Mouse (Mus musculus): ENCODE measurements around the gene Usp6nl. TPM values are rescaled to one million over a fixed set of nuclear protein-coding genes. Genes with fewer than 3 reads are reported as not detected.

Gene Usp6nl
- total RNA-seq, 1 experiment, result 9.1 TPM

DNA sequence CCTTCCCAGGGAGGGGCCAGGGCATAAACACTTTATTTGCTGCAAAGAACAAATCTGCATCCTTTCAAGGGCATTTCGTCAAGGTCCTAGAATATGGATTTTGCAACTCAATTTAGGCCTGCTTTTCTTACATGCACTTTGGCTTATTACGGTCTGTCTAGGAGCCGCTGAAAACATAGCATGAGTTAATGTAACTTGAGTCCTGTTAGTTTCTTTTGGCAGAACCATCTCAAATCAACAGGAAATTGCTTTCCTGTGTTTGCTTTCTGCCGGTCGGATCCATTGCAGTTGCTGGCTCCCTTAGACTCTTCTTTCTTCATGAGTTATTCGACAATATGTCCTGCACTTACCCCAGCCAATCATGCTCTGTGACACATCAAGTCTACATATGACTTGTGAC, 143.9 kb downstream of the Usp6nl start:
- Histone ChIP-seq H3K27ac (ENCODE audit: insufficient read depth, low read depth, low read length, poor library complexity, severe bottlenecking) (no peak overlapping the region), H3K9ac (ENCODE audit: insufficient read depth, low read depth, low read length, poor library complexity, severe bottlenecking) (no peak overlapping the region), H3K9me3 (ENCODE audit: control insufficient read depth, insufficient read depth, low read depth, low read length) (no peaks in the 10 kb centered on the region), H3K36me3 (ENCODE audit: control insufficient read depth, insufficient read depth, low read length, poor library complexity, severe bottlenecking) (no peaks in the 10 kb centered on the region), H3K4me1 (ENCODE audit: control insufficient read depth in 2 of 2, insufficient read depth in 2 of 2, low read length in 2 of 2, poor library complexity in 1 of 2) (no peaks in the 10 kb centered on the region), H3K4me3 (ENCODE audit: insufficient read depth in 1 of 2, low read depth in 1 of 2, low read length in 2 of 2, poor library complexity in 1 of 2, severe bottlenecking in 1 of 2) (no peak overlapping the region)
- no peak for DNase-seq (ENCODE audit: low read depth, low spot score)
- in situ Hi-C loops (cut with MboI; ENCODE audit: low sequenced_read_pairs in 2 of 2, unreplicated experiment in 2 of 2), result no loop called here
- TF ChIP-seq CHD2 (IDR thresholded peaks at IDR 0.05; ENCODE audit: low read depth, low read length), result no peak
- no peak for TF ChIP-seq ZC3H11A (IDR thresholded peaks at IDR 0.05; ENCODE audit: borderline replicate concordance, low read depth, low read length)
- TF ChIP-seq ZNF384 (IDR thresholded peaks at IDR 0.05; ENCODE audit: low read depth, low read length), result no peak
- TF ChIP-seq MAFK (IDR thresholded peaks at IDR 0.05; ENCODE audit: insufficient read depth, low read depth, low read length), result no peak
- no peak for TF ChIP-seq HCFC1 (IDR thresholded peaks at IDR 0.05; ENCODE audit: borderline replicate concordance, insufficient read depth, low read length)

- no peak for DNase-seq (ENCODE audit: low read depth, low spot score)
- no peaks in the 10 kb centered on the region for H3K4me1 ChIP-seq (ENCODE audit: control insufficient read depth in 2 of 2, insufficient read depth in 2 of 2, low read length in 2 of 2, poor library complexity in 1 of 2)
- H3K9ac ChIP-seq (ENCODE audit: insufficient read depth, low read depth, low read length, poor library complexity, severe bottlenecking), result no peak overlapping the region
- TF ChIP-seq MAFK (IDR thresholded peaks at IDR 0.05; ENCODE audit: insufficient read depth, low read depth, low read length), result no peak
- no peak for TF ChIP-seq HCFC1 (IDR thresholded peaks at IDR 0.05; ENCODE audit: borderline replicate concordance, insufficient read depth, low read length)
- TF ChIP-seq ZC3H11A (IDR thresholded peaks at IDR 0.05; ENCODE audit: borderline replicate concordance, low read depth, low read length), result no peak
- no peak for TF ChIP-seq CHD2 (IDR thresholded peaks at IDR 0.05; ENCODE audit: low read depth, low read length)
- TF ChIP-seq ZNF384 (IDR thresholded peaks at IDR 0.05; ENCODE audit: low read depth, low read length), result no peak
- H3K27ac ChIP-seq (ENCODE audit: insufficient read depth, low read depth, low read length, poor library complexity, severe bottlenecking), result no peak overlapping the region
- no peak overlapping the region for H3K4me3 ChIP-seq (ENCODE audit: insufficient read depth in 1 of 2, low read depth in 1 of 2, low read length in 2 of 2, poor library complexity in 1 of 2, severe bottlenecking in 1 of 2)
- no peaks in the 10 kb centered on the region for H3K36me3 ChIP-seq (ENCODE audit: control insufficient read depth, insufficient read depth, low read length, poor library complexity, severe bottlenecking)
- in situ Hi-C loops (cut with MboI; ENCODE audit: low sequenced_read_pairs in 2 of 2, unreplicated experiment in 2 of 2), result no loop called here
- H3K9me3 ChIP-seq (ENCODE audit: control insufficient read depth, insufficient read depth, low read depth, low read length), result no peaks in the 10 kb centered on the region
These were observed 144.9 kb downstream of the Usp6nl start for GRCm38 (mm10) chr2:6467318-6467717.

GRCm38 (mm10) chr2:6469164-6469563, 146.7 kb downstream of the Usp6nl start:
- DNase-seq (ENCODE audit: low read depth, low spot score), result peak; percentile 81
- Histone ChIP-seq H3K9ac (ENCODE audit: insufficient read depth, low read depth, low read length, poor library complexity, severe bottlenecking) (no peak overlapping the region), H3K4me3 (ENCODE audit: insufficient read depth in 1 of 2, low read depth in 1 of 2, low read length in 2 of 2, poor library complexity in 1 of 2, severe bottlenecking in 1 of 2) (no peak overlapping the region), H3K4me1 (ENCODE audit: control insufficient read depth in 2 of 2, insufficient read depth in 2 of 2, low read length in 2 of 2, poor library complexity in 1 of 2) (no peaks in the 10 kb centered on the region), H3K27ac (ENCODE audit: insufficient read depth, low read depth, low read length, poor library complexity, severe bottlenecking) (no peak overlapping the region), H3K36me3 (ENCODE audit: control insufficient read depth, insufficient read depth, low read length, poor library complexity, severe bottlenecking) (no peaks in the 10 kb centered on the region), H3K9me3 (ENCODE audit: control insufficient read depth, insufficient read depth, low read depth, low read length) (no peaks in the 10 kb centered on the region)
- in situ Hi-C loops (cut with MboI; ENCODE audit: low sequenced_read_pairs in 2 of 2, unreplicated experiment in 2 of 2), result no loop called here
- TF ChIP-seq ZNF384 (IDR thresholded peaks at IDR 0.05; ENCODE audit: low read depth, low read length) (no peak), HCFC1 (IDR thresholded peaks at IDR 0.05; ENCODE audit: borderline replicate concordance, insufficient read depth, low read length) (no peak), CHD2 (IDR thresholded peaks at IDR 0.05; ENCODE audit: low read depth, low read length) (no peak), MAFK (IDR thresholded peaks at IDR 0.05; ENCODE audit: insufficient read depth, low read depth, low read length) (no peak), ZC3H11A (IDR thresholded peaks at IDR 0.05; ENCODE audit: borderline replicate concordance, low read depth, low read length) (no peak; the same call in 1 of the 2 replicates)

- no peak for DNase-seq (ENCODE audit: low read depth, low spot score)
- in situ Hi-C loops (cut with MboI; ENCODE audit: low sequenced_read_pairs in 2 of 2, unreplicated experiment in 2 of 2), result no loop called here
- H3K9me3 ChIP-seq (ENCODE audit: control insufficient read depth, insufficient read depth, low read depth, low read length), result no peaks in the 10 kb centered on the region
- no peak overlapping the region for H3K9ac ChIP-seq (ENCODE audit: insufficient read depth, low read depth, low read length, poor library complexity, severe bottlenecking)
- H3K4me3 ChIP-seq (ENCODE audit: insufficient read depth in 1 of 2, low read depth in 1 of 2, low read length in 2 of 2, poor library complexity in 1 of 2, severe bottlenecking in 1 of 2), result no peak overlapping the region
- no peak for TF ChIP-seq ZNF384 (IDR thresholded peaks at IDR 0.05; ENCODE audit: low read depth, low read length)
- TF ChIP-seq MAFK (IDR thresholded peaks at IDR 0.05; ENCODE audit: insufficient read depth, low read depth, low read length), result no peak
- TF ChIP-seq CHD2 (IDR thresholded peaks at IDR 0.05; ENCODE audit: low read depth, low read length), result no peak
- no peak for TF ChIP-seq HCFC1 (IDR thresholded peaks at IDR 0.05; ENCODE audit: borderline replicate concordance, insufficient read depth, low read length)
- no peak for TF ChIP-seq ZC3H11A (IDR thresholded peaks at IDR 0.05; ENCODE audit: borderline replicate concordance, low read depth, low read length)
- no peaks in the 10 kb centered on the region for H3K36me3 ChIP-seq (ENCODE audit: control insufficient read depth, insufficient read depth, low read length, poor library complexity, severe bottlenecking)
- H3K4me1 ChIP-seq (ENCODE audit: control insufficient read depth in 2 of 2, insufficient read depth in 2 of 2, low read length in 2 of 2, poor library complexity in 1 of 2), result no peaks in the 10 kb centered on the region
- H3K27ac ChIP-seq (ENCODE audit: insufficient read depth, low read depth, low read length, poor library complexity, severe bottlenecking), result no peak overlapping the region
These were observed 148.7 kb downstream of the Usp6nl start for GRCm38 (mm10) chr2:6471110-6471611.

GRCm38 (mm10) chr2:6473829-6474228, 151.4 kb downstream of the Usp6nl start:
- TF ChIP-seq ZNF384 (IDR thresholded peaks at IDR 0.05; ENCODE audit: low read depth, low read length) (no peak), CHD2 (IDR thresholded peaks at IDR 0.05; ENCODE audit: low read depth, low read length) (no peak), ZC3H11A (IDR thresholded peaks at IDR 0.05; ENCODE audit: borderline replicate concordance, low read depth, low read length) (no peak), MAFK (IDR thresholded peaks at IDR 0.05; ENCODE audit: insufficient read depth, low read depth, low read length) (no peak), HCFC1 (IDR thresholded peaks at IDR 0.05; ENCODE audit: borderline replicate concordance, insufficient read depth, low read length) (no peak)
- no peak overlapping the region for H3K9ac ChIP-seq (ENCODE audit: insufficient read depth, low read depth, low read length, poor library complexity, severe bottlenecking)
- H3K4me1 ChIP-seq (ENCODE audit: control insufficient read depth in 2 of 2, insufficient read depth in 2 of 2, low read length in 2 of 2, poor library complexity in 1 of 2), result no peaks in the 10 kb centered on the region
- no peak overlapping the region for H3K27ac ChIP-seq (ENCODE audit: insufficient read depth, low read depth, low read length, poor library complexity, severe bottlenecking)
- no peaks in the 10 kb centered on the region for H3K36me3 ChIP-seq (ENCODE audit: control insufficient read depth, insufficient read depth, low read length, poor library complexity, severe bottlenecking)
- no peak for DNase-seq (ENCODE audit: low read depth, low spot score)
- in situ Hi-C loops (cut with MboI; ENCODE audit: low sequenced_read_pairs in 2 of 2, unreplicated experiment in 2 of 2), result no loop called here
- H3K4me3 ChIP-seq (ENCODE audit: insufficient read depth in 1 of 2, low read depth in 1 of 2, low read length in 2 of 2, poor library complexity in 1 of 2, severe bottlenecking in 1 of 2), result no peak overlapping the region
- H3K9me3 ChIP-seq (ENCODE audit: control insufficient read depth, insufficient read depth, low read depth, low read length), result no peaks in the 10 kb centered on the region
